Comparison of ENCODE assay signal across 8 mouse cellular contexts in the genomic region with DNA sequence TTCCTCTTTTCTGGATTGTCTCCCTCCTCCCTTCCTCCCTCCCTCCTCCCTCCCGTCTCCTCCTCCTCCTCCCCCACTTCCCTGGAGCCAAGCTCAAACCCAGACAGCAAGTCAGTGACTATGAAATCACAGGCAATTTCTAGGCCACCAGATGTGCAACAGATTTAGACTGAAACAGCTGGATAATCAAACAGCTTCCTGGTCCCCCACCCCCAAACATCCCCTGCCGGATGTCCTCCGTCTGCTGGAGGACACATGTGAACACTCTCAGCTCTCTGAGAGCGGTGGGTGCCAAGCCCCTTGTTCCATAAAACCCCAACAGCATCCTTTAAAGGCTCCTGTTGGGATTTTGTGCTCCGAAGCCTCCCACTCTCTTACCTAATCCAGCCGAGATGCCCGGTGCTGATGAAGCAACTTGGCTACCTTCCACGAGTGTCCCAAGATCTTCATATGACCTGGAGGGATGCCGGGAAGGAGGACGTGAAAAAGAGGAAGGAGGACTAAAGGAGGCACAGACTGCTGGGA. TPM values are rescaled to one million over a fixed set of nuclear protein-coding genes. Genes with fewer than 3 reads are reported as not detected.
DNase-seq lines count a peak whose midpoint lies in the region; ATAC-seq and TF ChIP-seq lines count a peak whose summit lies in the region.
"Had no signal": no experiment of that assay in that cellular context is flagged by ENCODE, and none has a peak within 500 bp of the region (broad histone marks: within the 10 kb centered on the region; RNA-seq: fewer than 3 reads in every experiment).

No protein-coding gene starts in this region.

- DNase-seq in CD4-positive helper T cell, adult 2 months (ENCODE audit: low read depth, low spot score) = peak; percentile 57
- DNase-seq in gastrocnemius, postnatal 14 days = peak; percentile 74
- DNase-seq in ovary, postnatal 36 days (ENCODE audit: low spot score) = peak; percentile 40

- peak overlapping the region; percentile 85 for H3K27ac ChIP-seq in ES-Bruce4 (ENCODE audit: insufficient read depth, low read length)
- 0 out of 2 replicates have a peak overlapping the region, but pooled peaks have one; percentile 5 for H3K27ac ChIP-seq in hindbrain, embryonic 16.5 days (ENCODE audit: low read depth, low read length)
- H3K27ac ChIP-seq in liver, embryonic 15.5 days (replicated peaks) = peak overlapping the region; percentile 77

- H3K9me3 ChIP-seq in ES-Bruce4 (replicated peaks; ENCODE audit: control insufficient read depth, insufficient read depth, low read length, poor library complexity, severe bottlenecking) = no peaks in the 10 kb centered on the region
- no peaks in the 10 kb centered on the region for H3K9me3 ChIP-seq in hindbrain, embryonic 16.5 days (ENCODE audit: control insufficient read depth, low read length)
- no peaks in the 10 kb centered on the region for H3K9me3 ChIP-seq in liver, embryonic 15.5 days (replicated peaks)

- peak overlapping the region; percentile 71 for H3K9ac ChIP-seq in ES-Bruce4 (ENCODE audit: low read depth, poor library complexity, severe bottlenecking)
- no peak overlapping the region for H3K9ac ChIP-seq in hindbrain, embryonic 16.5 days (ENCODE audit: low read depth, low read length)
- no peak overlapping the region for H3K9ac ChIP-seq in liver, embryonic 15.5 days

- TF ChIP-seq CTCF in ES-Bruce4 (IDR thresholded peaks at IDR 0.05; ENCODE audit: low read depth, low read length) = no peak

- TF ChIP-seq POLR2A in ES-Bruce4 (IDR thresholded peaks at IDR 0.05; ENCODE audit: insufficient read depth, low read length) = no peak

- 65% methylated on average over 10 of the region's 10 CpGs for WGBS in hindbrain, embryonic 16.5 days
- WGBS in liver, embryonic 15.5 days (ENCODE audit: insufficient replicate concordance) = 15% methylated on average over 10 of the region's 10 CpGs

- H3K27me3 ChIP-seq in ES-Bruce4 (ENCODE audit: control insufficient read depth, insufficient read depth, low read length, poor library complexity, severe bottlenecking) = no peaks in the 10 kb centered on the region
- no peaks in the 10 kb centered on the region for H3K27me3 ChIP-seq in hindbrain, embryonic 16.5 days (replicated peaks; ENCODE audit: control insufficient read depth, insufficient read depth, low read length)
- H3K27me3 ChIP-seq in liver, embryonic 15.5 days = no peaks in the 10 kb centered on the region

- H3K4me3 ChIP-seq in ES-Bruce4 (ENCODE audit: low read depth, low read length) = peak overlapping the region; percentile 70
- H3K4me3 ChIP-seq in hindbrain, embryonic 16.5 days (ENCODE audit: low read length) = no peak overlapping the region
- H3K4me3 ChIP-seq in liver, embryonic 15.5 days (replicated peaks) = peak overlapping the region; percentile 56

- intact Hi-C loops in gastrocnemius, postnatal 14 days (cut with DNase I; ENCODE audit: low total_unique reads) = no loop called here

- no peak for ATAC-seq in hindbrain, embryonic 16.5 days
- no peak for ATAC-seq in liver, embryonic 15.5 days (ENCODE audit: insufficient read depth)
- ATAC-seq in megakaryocyte-erythroid progenitor cell, adult 5-6 weeks (replicated peaks; ENCODE audit: low FRiP score, low TSS enrichment, poor library complexity, severe bottlenecking) = no peak

- no peaks in the 10 kb centered on the region for H3K36me3 ChIP-seq in ES-Bruce4 (ENCODE audit: control insufficient read depth, insufficient read depth, low read length, poor library complexity, severe bottlenecking)
- H3K36me3 ChIP-seq in hindbrain, embryonic 16.5 days (ENCODE audit: control insufficient read depth, insufficient read depth, low read length) = no peaks in the 10 kb centered on the region
- H3K36me3 ChIP-seq in liver, embryonic 15.5 days (replicated peaks) = no peaks in the 10 kb centered on the region

- H3K4me2 ChIP-seq in hindbrain, embryonic 16.5 days (ENCODE audit: low read length) = no peak overlapping the region
- H3K4me2 ChIP-seq in liver, embryonic 15.5 days = peak overlapping the region; percentile 73

- no peak for TF ChIP-seq EP300 in ES-Bruce4 (IDR thresholded peaks at IDR 0.05; ENCODE audit: insufficient read depth, low read depth, low read length)

- no peaks in the 10 kb centered on the region for H3K4me1 ChIP-seq in ES-Bruce4 (ENCODE audit: control insufficient read depth, insufficient read depth, low read length)
- H3K4me1 ChIP-seq in hindbrain, embryonic 16.5 days (ENCODE audit: control insufficient read depth, insufficient read depth, low read depth, low read length) = no peaks in the 10 kb centered on the region
- peaks cover 32% of the 10 kb centered on the region for H3K4me1 ChIP-seq in liver, embryonic 15.5 days (replicated peaks)

RNA-seq across cellular contexts. Expression of a gene that starts 5.5 kb away (rescaled TPM):
- polyA plus RNA-seq in ES-Bruce4 (2011; ENCODE audit: insufficient read depth, insufficient read length, low read depth, missing spikeins) = 2.4 and 3.0 TPM in 2 replicates
- not detected for total RNA-seq in gastrocnemius, postnatal 14 days (2021)
- 0.19 and 0.20 TPM in 2 replicates for polyA plus RNA-seq in hindbrain, embryonic 16.5 days (2015; fragmentation: Nextera tagmentation; extraction: Ambion mirVana)
- 0.10 and 0.12 TPM in 2 replicates for polyA plus RNA-seq in liver, embryonic 15.5 days (2015; fragmentation: Nextera tagmentation; extraction: Ambion mirVana)
- 0.96 and 1.4 TPM in 2 replicates for total RNA-seq in megakaryocyte-erythroid progenitor cell, adult 5-6 weeks (2014; fragmentation: Nextera tagmentation)
- not detected in 2 replicates for total RNA-seq in megakaryocyte-erythroid progenitor cell, adult 5-6 weeks (2017)
- polyA plus RNA-seq: large intestine, adult 2 months had no signal

RNA-seq across cellular contexts. Expression of a gene that starts 12.0 kb away (rescaled TPM):
- 437 and 458 TPM in 2 replicates for polyA plus RNA-seq in ES-Bruce4 (2011; ENCODE audit: insufficient read depth, insufficient read length, low read depth, missing spikeins)
- 100 to 1,000 TPM; 110 TPM for total RNA-seq in gastrocnemius, postnatal 14 days (2021)
- polyA plus RNA-seq in hindbrain, embryonic 16.5 days (2015; fragmentation: Nextera tagmentation; extraction: Ambion mirVana) = 182 and 185 TPM in 2 replicates
- polyA plus RNA-seq in liver, embryonic 15.5 days (2015; fragmentation: Nextera tagmentation; extraction: Ambion mirVana) = 142 and 147 TPM in 2 replicates
- 375 and 380 TPM in 2 replicates for total RNA-seq in megakaryocyte-erythroid progenitor cell, adult 5-6 weeks (2014; fragmentation: Nextera tagmentation)
- total RNA-seq in megakaryocyte-erythroid progenitor cell, adult 5-6 weeks (2017) = 229 and 230 TPM in 2 replicates

RNA-seq across cellular contexts. Expression of a gene that starts 45.4 kb away (rescaled TPM):
- polyA plus RNA-seq in ES-Bruce4 (2011; ENCODE audit: insufficient read depth, insufficient read length, low read depth, missing spikeins) = not detected in 2 replicates
- total RNA-seq in gastrocnemius, postnatal 14 days (2021) = 1,000 to 10,000 TPM in 1 of 2 experiments, 100 to 1,000 TPM in 1; 675 to 1,272 TPM
- 1.9 and 2.7 TPM in 2 replicates for polyA plus RNA-seq in hindbrain, embryonic 16.5 days (2015; fragmentation: Nextera tagmentation; extraction: Ambion mirVana)
- polyA plus RNA-seq in liver, embryonic 15.5 days (2015; fragmentation: Nextera tagmentation; extraction: Ambion mirVana) = 3.9 and 4.2 TPM in 2 replicates
- total RNA-seq in megakaryocyte-erythroid progenitor cell, adult 5-6 weeks (2014; fragmentation: Nextera tagmentation) = not detected in 2 replicates
- not detected in 2 replicates for total RNA-seq in megakaryocyte-erythroid progenitor cell, adult 5-6 weeks (2017)

Comparison
In these comparisons a context has a peak if more than half of its experiments do, and no peak if none do; other contexts are left out.
1. H3K27ac ChIP-seq: peak in every context shown above with its lines; median percentile 85 in ES-Bruce4; 77 in liver, embryonic 15.5 days; 5 in hindbrain, embryonic 16.5 days.